Mouse (Mus musculus) hematopoietic stem cell, adult 5-6 weeks (primary cell): Measurements from ENCODE around the gene Sbf1. TPM values are rescaled to one million over a fixed set of nuclear protein-coding genes. Genes with fewer than 3 reads are reported as not detected.

ENCODE experiments used
- ATAC-seq, 2 experiments: fragments of 125-278 bp in 1 of 2; replicated peaks in 1 of 2; 2 replicates each; pipeline ENCODE4 v1.8.0; 2016 to 2017; ENCODE audit warnings: inconsistent platforms in 2 of 2, mild to moderate bottlenecking in 2 of 2, moderate number of reproducible peaks in 2 of 2, low read depth in 1 of 2, moderate TSS enrichment in 1 of 2; ENCODE audit not compliant: low FRiP score in 2 of 2, poor library complexity in 2 of 2, severe bottlenecking in 2 of 2, insufficient read depth in 1 of 2, low TSS enrichment in 1 of 2
- total RNA-seq: library from RNA; stranded (forward); fragments of 172-1452, 232-1000 nt; gene quantifications from 2 replicates; pipeline ENCODE4 v1.2.3, GENCODE M21; 2017

Gene Sbf1
- total RNA-seq, 1 experiment from 2014 or later: 76.7 TPM

DNA sequence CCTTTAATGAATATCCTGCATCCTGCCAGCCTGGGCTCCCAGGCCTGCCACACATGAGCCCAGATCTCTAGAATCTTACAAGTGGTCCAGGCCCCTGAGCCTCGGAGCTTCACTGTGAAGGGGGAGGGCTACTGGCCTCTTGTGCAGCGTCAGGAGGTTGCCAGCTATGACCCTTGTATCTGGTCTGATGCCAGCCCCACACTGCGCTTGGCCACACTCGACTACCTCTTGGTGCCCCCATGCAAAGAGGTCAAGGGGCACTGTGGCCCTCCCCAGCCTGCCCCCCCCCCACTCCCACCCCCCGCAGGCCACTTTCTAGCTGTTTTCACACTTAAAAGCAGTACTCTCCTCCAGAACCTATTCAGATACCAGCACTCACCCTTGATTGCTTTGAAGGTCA, 11.3 kb upstream of the Sbf1 start:
- no peak for ATAC-seq

DNA sequence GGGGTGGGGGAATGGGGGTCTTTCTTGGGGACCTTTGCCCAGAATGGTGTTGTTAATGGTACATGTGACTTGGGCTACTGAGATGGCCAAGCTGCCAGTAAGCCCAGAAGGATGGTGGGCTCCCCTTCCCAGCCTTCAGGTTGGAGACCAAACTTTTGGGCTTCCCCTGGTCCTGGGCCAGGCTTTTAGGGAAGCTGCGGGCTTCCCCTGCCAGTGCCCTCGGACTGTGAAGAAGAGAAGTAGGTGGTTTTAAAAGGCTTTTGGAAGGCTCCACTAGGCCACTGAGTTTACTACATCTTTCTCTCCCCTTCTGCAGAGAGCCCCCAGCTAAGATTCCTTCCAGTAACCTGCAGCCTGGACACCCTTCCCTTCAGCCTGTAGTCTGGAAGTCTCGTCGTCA, 8.5 kb upstream of the Sbf1 start:
- peak; percentile 70 to 76 for ATAC-seq

DNA sequence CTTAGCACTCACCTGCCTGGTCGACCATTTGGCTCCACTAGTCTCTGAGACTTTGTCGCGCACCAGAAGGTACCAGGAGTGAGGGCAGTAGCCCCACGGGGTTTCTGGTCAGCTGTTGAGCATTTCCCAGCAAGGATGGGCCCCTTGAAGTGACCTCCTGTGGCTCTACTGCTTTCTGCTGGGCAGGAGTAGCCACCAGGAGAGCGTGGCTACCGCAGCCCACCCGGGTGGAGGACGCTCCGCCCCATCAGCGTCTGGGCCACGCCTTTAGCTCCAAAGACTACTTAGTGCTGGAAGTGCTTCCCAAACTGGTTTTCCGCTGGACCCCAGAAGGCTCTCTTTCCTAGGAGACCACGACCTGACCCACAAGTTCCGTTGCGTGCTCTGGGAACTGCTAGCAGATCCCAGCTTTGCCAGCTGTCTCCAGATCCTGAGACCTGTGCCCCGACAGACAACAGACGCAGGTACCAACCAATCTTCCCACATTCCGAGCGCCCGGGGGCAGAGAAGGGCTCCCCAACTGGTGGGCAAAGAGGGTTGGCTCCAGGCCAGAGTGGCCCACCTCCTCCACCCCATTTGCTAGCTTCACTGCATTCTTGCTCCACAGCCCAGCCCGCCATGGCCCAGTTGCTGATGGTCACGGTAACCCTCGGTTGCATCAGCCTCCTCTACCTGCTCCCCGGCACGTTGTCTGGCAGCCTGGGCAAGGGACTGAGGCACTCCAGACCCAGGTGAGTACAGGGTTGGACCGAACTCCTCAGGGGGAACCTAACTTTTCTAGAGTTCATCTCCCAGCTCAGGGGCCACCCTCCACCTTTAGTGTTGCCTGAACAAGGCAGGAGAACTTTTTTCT, 7.8 kb upstream of the Sbf1 start, which contains the start of gene Adm2:
Gene Adm2 (plus strand): TSS at position 51 of the 853 bp plus-strand sequence.
- ATAC-seq: no peak

DNA sequence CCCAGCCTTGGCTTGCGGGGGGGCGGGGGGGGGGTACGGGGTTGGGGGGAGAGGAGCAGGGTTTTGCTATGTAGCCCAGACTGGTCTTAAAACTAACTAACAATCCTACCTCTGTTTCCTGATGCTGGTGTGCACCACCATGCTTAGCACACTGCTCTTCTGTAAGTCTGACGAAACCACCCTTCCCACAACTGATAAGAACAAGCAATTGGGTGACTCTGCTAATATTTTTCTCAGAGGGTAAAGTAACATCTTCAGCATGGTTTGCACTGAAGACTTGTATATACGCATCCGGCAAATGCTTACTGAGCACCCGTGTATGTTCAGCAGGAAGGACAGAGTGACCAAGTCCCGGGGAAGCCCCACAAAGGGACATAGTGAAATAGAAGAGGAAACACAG, 6.2 kb upstream of the Sbf1 start:
- ATAC-seq: no peak

DNA sequence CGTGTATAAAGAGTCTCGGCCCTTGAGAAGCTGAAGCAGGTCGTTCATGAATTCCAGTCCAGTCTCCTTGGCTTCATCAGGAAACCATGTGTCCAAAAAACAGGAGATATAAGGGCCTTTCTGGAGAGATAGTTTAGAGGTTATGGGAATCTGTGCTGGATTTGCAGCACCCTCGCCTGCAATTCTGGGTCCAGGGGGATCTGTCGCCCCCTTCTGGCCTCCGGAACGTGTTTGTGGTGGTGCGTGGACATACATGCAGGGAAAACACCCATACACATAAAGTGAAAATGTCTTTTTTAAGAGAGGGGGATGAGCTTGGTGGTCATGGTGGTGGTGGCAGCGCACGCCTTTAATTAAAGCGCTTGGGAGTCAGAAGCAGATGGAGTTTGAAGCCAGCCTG, 1.0 kb upstream of the Sbf1 start:
- ATAC-seq: no peak

DNA sequence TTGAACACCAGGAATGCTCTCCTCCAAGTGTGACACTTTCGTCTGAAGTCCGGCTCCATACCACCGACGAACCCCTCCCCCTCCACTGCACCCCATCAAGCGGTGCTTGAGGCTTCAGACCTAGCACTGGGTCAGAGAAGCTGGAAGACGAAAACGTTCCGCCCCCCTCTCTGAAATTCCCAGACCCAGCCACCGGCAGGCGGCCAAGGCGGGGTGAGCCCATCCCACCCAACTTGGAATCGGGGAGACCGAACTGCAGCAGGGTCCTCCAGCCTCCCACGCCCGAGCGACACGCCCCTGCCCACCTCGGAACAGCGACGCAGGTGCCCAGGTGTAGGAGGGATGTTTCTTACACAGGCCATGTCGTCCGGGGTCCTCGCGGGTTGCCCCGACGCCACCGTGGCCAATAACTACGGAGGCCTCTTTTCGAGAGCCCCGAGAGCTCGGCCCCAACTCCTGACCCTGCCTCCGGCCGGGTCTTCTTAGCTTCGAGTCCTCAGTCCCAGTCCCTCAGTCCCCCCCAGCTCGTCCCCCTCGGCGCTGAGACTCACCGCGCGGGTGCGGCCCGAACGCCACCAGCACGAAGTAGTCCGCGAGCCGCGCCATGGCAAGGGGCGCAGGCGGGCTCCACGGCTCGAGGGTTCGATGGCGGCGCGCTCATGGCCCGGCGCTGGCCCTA, 461 bp downstream of the Sbf1 start:
- ATAC-seq: no peak

DNA sequence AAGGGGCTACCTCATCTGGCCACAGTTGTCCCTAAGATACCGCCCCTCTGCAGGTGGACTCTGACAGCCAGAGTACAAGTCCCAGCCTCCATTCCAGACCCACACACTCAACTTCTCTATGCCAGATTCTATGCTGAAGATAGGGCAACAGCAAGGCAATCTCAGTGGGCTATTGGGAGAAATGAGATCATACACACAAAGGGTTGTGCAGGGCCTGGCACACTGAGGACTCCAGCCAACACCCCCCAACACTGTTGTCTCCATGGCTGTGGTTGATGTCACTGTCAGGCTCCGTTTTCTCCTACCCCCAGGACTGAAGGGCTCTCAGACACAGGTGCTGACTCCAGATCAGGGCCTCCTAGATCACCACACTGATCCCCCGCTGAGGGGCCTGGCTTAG, 1.0 kb downstream of the Sbf1 start:
- ATAC-seq: no peak

DNA sequence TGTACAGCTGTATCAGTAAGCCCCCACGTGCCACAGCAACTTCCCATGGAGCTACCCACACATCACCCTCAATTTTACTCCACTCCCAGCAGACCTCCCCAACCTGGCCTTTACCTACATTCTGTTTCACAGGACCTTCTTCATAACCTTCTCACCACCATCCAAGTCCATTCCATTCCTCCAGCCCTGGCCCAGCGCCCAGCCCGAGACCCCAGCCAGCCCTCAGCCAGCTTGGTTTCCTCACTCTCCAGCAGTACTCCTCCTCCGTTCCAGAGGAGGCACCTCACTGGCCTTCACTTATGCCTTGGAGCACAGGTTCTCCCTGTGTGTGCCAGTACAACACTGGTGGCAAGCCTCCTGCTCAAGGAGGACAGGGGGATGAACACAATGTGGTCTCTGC, 1.8 kb downstream of the Sbf1 start:
- ATAC-seq: no peak

DNA sequence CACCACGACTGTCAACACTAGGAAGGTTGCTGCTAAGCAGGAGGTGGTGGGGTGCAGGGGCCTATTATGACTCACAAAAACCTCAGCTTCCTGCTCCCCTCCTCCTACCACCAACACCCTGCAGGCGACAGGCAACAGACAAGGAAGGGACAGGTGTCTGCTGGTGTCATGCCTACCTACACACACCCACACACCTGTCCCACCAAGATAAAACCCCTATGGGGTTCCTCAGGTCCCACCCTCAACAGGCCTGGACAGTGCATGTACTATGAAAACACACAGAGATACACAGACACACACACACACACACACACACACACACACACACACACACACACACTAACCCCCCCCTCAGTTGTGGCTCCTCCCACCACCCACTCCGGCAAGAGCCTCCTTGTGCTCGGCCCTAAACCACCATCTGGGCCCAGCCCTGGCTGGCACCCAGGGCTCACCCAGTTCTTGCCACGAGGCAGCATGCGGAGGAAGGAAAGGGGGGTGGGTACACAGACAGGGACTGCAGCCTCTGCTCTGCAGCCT, 5.1 kb downstream of the Sbf1 start:
- peak; percentile 78 to 81 for ATAC-seq

DNA sequence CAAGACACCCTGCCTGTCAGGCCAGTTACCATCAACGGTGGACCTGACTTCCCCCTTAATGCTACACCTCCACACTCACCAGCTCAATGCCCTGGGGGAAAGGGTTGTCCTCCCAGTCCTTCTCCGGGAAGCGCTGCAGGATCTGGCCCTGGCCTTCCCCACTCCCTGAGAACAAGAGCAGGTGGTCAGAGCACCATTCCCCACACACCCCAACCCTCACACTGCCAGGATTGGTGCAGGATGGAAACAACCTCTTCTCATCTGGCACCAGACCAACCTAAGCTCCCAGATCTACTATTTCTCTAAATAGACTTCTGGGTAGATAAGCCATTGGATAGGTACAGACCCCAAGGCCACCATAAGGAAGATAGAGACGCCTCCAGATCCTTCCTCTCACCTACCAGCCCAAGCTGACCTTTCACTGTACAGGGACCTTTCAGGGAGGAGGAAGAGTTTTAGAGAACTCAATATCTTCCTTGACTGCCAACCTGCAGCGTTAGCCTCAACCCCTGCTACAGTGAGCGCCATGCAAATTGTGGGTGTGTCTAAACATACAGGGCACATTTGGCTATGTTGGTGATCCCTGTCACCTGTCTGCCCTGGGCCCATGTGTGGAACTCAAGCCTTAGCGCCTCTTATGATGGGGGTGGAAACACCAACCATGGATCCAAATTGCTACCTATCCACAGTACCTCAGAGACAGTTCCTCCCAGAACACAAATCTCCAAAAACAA, 6.5 kb downstream of the Sbf1 start:
- ATAC-seq: no peak

DNA sequence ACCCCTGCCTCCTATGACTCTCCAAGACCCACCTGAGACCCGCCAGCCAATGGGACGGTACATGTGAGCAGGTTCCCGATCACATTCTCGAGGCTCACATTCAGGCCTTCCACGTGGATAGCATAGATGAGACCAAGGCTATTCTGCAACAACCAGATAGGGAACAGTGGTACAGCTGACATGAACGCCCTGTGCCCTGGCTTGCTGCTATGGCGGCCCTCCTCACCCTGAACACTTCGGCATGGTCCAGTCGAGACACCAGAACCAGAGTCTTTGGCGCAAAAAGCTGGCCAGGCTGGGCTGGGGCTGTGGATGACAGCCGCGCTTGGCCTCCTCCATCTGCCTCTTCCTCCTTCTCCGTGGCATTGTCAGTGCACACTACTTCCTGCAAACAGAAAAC, 7.7 kb downstream of the Sbf1 start:
- no peak for ATAC-seq

DNA sequence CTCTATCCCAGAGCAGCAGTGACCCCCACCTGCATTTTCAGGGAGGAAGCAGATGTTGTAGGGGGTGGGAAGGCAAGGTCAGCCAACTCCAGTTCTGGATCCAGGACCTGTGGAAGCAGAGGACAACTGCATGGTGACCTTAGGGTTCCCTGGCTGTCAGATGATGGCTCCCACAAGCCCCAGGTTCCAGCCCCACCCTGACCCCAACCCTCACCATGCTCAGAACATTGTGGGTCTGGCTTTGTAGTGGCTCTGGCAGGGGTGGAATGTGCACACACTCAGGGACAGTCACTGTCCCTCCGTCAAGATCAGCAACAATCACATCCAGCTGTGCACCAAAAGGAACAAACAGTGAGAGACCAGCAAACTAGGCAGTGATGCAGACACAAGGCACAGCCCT, 9.1 kb downstream of the Sbf1 start:
- no peak for ATAC-seq

DNA sequence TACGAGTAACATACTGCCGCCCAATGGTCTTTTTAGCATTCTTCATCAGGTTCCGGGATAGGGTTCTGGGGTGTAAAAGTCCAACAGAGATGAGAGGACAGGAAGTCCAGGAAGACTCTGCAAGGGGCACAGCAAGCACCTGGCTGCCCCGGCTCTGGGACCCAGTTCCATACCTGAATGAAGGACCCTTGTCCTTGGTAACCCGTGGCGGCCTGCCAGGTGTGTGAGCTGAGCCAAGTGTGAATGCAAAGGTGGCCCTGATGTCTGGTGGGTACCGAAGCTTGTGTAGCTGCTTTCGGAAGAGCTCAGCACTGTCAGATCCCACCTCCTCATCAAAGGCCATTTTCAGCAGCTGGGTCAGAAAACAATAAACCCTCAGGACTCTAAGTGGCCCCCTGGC, 14.5 kb downstream of the Sbf1 start:
- no peak for ATAC-seq

DNA sequence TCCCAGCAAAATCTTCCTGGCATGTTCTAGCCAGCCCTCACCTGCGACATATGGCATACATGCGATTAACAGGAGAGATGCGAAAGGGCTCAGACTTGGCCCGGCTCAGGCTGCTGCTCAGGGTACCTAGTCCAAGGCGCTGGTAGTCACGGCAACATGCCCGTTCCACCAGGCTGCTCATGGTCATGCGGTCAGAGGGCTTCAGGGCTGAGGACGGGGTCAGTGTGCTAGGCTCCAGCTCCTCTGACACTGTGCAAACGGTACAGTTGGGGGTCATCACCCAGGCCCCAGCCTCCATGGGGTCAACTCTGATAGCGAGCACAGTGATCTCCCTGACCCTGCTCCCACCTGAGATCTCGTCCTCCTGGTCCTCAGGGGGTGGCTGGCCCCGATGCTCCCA, 14.9 kb downstream of the Sbf1 start:
- no peak for ATAC-seq

DNA sequence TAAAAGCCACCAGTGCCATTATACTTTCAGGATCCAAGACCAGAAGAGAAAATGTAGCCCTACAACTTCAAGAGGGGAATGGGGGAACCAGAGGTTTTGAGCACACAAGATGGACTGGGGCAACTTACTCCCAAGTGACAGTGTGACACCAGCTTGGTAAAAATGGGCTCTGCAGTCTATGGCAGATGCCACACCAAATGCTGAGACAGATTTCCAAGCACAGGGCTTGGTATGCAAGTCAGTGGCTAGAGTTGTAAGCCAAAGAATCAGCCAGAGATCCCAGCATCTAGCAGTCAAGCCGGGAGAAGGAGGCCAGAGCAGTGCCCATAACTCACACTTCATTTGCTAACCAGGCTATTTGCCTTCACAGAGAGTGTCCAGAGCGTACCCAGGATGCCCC, 17.4 kb downstream of the Sbf1 start:
- ATAC-seq: no peak

DNA sequence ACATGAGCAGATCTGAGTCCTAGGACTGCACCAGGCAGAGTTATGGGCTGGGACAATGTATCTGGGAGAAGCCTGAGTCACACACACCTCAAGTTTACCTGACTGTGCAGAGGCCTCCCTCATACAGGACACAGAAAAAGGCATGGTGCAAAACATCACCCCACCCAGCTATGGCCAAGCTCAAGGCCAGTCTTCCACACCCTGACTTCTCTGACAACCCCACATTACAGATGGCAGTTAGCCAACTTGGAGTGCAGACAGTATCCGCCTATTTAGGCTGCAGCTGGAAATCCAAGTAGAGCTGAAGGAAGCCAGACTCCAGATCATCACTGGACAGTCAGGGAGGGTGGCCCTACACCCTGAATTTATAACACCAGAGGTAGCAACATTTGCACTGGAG, 18.6 kb downstream of the Sbf1 start:
- no peak for ATAC-seq

DNA sequence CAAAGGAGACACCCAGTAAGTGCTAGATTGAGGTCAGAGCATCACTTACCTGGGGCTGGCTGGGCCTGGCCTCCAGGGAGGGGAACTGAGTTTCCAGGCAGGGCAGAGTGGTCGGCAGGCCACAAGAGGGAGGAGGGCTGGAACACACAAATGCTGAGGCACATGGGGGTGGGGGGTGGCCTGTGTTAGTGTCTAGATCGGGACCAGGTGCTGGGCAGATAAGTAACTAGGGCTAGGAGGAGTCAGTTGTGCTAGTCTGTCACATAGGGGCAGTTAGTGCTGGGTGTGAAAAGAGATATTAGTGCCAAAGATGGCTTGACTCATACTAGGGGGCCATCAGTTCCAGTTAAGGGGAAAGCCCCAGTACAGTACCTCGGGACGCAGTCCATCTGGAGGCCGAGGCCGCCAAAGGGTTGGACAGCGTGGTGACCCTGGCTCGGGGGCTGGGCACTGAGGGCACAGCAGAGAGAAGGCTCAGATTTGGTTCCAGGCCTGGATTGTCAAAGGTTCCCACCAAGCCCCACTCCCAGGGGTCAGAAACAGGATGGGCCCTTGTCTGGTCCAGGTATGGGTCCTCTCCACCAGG, 19.4 kb downstream of the Sbf1 start:
- ATAC-seq: no peak

DNA sequence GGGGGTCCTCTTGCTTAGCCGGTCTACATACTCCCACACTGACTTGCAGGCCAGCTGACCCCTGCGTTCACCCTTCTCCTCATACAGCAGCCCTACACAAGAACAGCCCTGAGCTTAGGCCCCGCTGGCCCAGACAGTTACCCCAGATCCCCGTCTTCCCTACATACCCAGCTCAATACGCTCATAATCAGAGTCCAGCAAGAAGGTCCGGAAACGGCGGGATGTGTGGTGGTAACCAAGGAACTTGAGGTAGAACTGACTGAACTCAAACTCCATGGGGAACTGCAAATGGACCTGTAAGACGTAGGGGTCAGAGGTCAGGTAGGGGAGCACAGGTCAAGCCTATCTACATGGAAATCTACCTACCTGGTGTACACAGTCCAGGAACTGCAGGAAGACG, 21.3 kb downstream of the Sbf1 start:
- ATAC-seq: no peak
